Mouse (Mus musculus) stomach, embryonic 16.5 days (tissue): ENCODE results near the gene Hlcs. TPM values are rescaled to one million over a fixed set of nuclear protein-coding genes. Genes with fewer than 3 reads are reported as not detected.
A peak's percentile ranks its signal among the peaks of the same experiment; 100 is the strongest.
"Not testable (repeated sequence)": the region's sequence is repeated elsewhere in the genome, so short reads cannot be mapped to it uniquely, and the experiment has no call there.

ENCODE experiments used
- ATAC-seq: fragments of 200-750 bp; cut with Nextera tagmentation; 2 replicates; pipeline ENCODE4 v1.8.0; 2017; ENCODE audit warnings: moderate number of reproducible peaks, moderate TSS enrichment; ENCODE audit not compliant: insufficient read depth, low FRiP score
- H3K27ac ChIP-seq: fragments of 300-500 bp; sonication (generic); 2 replicates; pipeline ENCODE4 v1.5.1; 2014; ENCODE audit warnings: low read length
- H3K27me3 ChIP-seq: fragments of 300-500 bp; sonication (generic); 2 replicates; pipeline ENCODE4 v1.6.1; 2014; ENCODE audit warnings: low read length, control low read depth, mixed read lengths; ENCODE audit not compliant: control insufficient read depth, insufficient read depth
- H3K36me3 ChIP-seq: fragments of 300-500 bp; sonication (generic); 2 replicates; pipeline ENCODE4 v1.6.1; 2014; ENCODE audit warnings: low read length; ENCODE audit not compliant: control insufficient read depth, insufficient read depth
- H3K4me1 ChIP-seq: fragments of 300-500 bp; sonication (generic); 2 replicates; pipeline ENCODE4 v1.6.1; 2014; ENCODE audit warnings: low read length, control low read depth, mixed read lengths; ENCODE audit not compliant: control insufficient read depth, insufficient read depth
- H3K4me2 ChIP-seq: fragments of 300-500 bp; sonication (generic); 2 replicates; pipeline ENCODE4 v1.6.1; 2014; ENCODE audit warnings: low read depth, low read length, mixed read lengths
- H3K4me3 ChIP-seq: fragments of 300-500 bp; sonication (generic); replicated peaks from 2 replicates; pipeline ENCODE4 v1.5.1; 2014; ENCODE audit warnings: mild to moderate bottlenecking, low read length
- H3K9ac ChIP-seq: fragments of 300-500 bp; sonication (generic); 2 replicates; pipeline ENCODE4 v1.6.1; 2014; ENCODE audit warnings: low read length
- H3K9me3 ChIP-seq: fragments of 300-500 bp; sonication (generic); replicated peaks from 2 replicates; pipeline ENCODE4 v1.6.1; 2016; ENCODE audit warnings: low read length, control low read depth; ENCODE audit not compliant: control insufficient read depth
- WGBS: fragments of 180-500 bp; shearing (Covaris S2); extraction: QIAGEN DNeasy Blood & Tissue Kit; methylation state at CpG from one replicate; pipeline ENCODE4 v1.1.7; 2014; 5-methylcytosine and 5-hydroxymethylcytosine counted together
- polyA plus RNA-seq: library from polyadenylated mRNA; unstranded; fragments of >200 nt; fragmentation: Nextera tagmentation; extraction: Ambion mirVana; gene quantifications from 2 replicates; pipeline ENCODE4 v1.2.1, GENCODE M21; 2015

The Hlcs gene
- polyA plus RNA-seq, 1 experiment from 2014 or later = 10.2 TPM

- H3K27ac ChIP-seq = no peak overlapping the region
- no peaks in the 10 kb centered on the region for H3K4me1 ChIP-seq
- H3K4me3 ChIP-seq = no peak overlapping the region
- no peaks in the 10 kb centered on the region for H3K27me3 ChIP-seq
- H3K36me3 ChIP-seq = no peaks in the 10 kb centered on the region
- no peak overlapping the region for H3K4me2 ChIP-seq
- peak; percentile 7; the same call in 1 of the 2 replicates for ATAC-seq
- 58% methylated on average over 11 of the region's 11 CpGs for WGBS
- no peaks in the 10 kb centered on the region for H3K9me3 ChIP-seq
- H3K9ac ChIP-seq = no peak overlapping the region
Observed at GRCm38 (mm10) chr16:94349588-94350286, 36.4 kb upstream of the Hlcs start.

- no peaks in the 10 kb centered on the region for H3K27me3 ChIP-seq
- H3K27ac ChIP-seq = no peak overlapping the region
- H3K4me2 ChIP-seq = no peak overlapping the region
- no peaks in the 10 kb centered on the region for H3K36me3 ChIP-seq
- H3K9ac ChIP-seq = no peak overlapping the region
- WGBS = 80% methylated on average over 2 of the region's 2 CpGs
- H3K9me3 ChIP-seq = no peaks in the 10 kb centered on the region
- no peak for ATAC-seq
- no peak overlapping the region for H3K4me3 ChIP-seq
- H3K4me1 ChIP-seq = no peaks in the 10 kb centered on the region
Observed at GRCm38 (mm10) chr16:94348779-94349178, 35.4 kb upstream of the Hlcs start.

- no peak overlapping the region for H3K27ac ChIP-seq
- H3K36me3 ChIP-seq = no peaks in the 10 kb centered on the region
- H3K9me3 ChIP-seq = no peaks in the 10 kb centered on the region
- no peak overlapping the region for H3K9ac ChIP-seq
- 66% methylated on average over 7 of the region's 7 CpGs for WGBS
- no peaks in the 10 kb centered on the region for H3K4me1 ChIP-seq
- no peak overlapping the region for H3K4me2 ChIP-seq
- ATAC-seq = no peak
- no peaks in the 10 kb centered on the region for H3K27me3 ChIP-seq
- H3K4me3 ChIP-seq = no peak overlapping the region
Observed at GRCm38 (mm10) chr16:94347080-94347731, 33.8 kb upstream of the Hlcs start.

GRCm38 (mm10) chr16:94345733-94346132, 32.4 kb upstream of the Hlcs start:
- no peak for ATAC-seq
- H3K4me2 ChIP-seq = no peak overlapping the region
- H3K27me3 ChIP-seq = no peaks in the 10 kb centered on the region
- H3K36me3 ChIP-seq = no peaks in the 10 kb centered on the region
- 89% methylated on average over 1 of the region's 1 CpGs for WGBS
- H3K9me3 ChIP-seq = no peaks in the 10 kb centered on the region
- H3K9ac ChIP-seq = no peak overlapping the region
- H3K27ac ChIP-seq = no peak overlapping the region
- H3K4me3 ChIP-seq = no peak overlapping the region
- H3K4me1 ChIP-seq = no peaks in the 10 kb centered on the region

- not testable (repeated sequence) for ATAC-seq, H3K4me2 ChIP-seq, H3K4me1 ChIP-seq, H3K27me3 ChIP-seq, H3K27ac ChIP-seq, H3K9me3 ChIP-seq, H3K36me3 ChIP-seq, H3K9ac ChIP-seq, H3K4me3 ChIP-seq
- WGBS = 91% methylated on average over 18 of the region's 22 CpGs
Observed at GRCm38 (mm10) chr16:94339164-94340160, 26.1 kb upstream of the Hlcs start.

DNA sequence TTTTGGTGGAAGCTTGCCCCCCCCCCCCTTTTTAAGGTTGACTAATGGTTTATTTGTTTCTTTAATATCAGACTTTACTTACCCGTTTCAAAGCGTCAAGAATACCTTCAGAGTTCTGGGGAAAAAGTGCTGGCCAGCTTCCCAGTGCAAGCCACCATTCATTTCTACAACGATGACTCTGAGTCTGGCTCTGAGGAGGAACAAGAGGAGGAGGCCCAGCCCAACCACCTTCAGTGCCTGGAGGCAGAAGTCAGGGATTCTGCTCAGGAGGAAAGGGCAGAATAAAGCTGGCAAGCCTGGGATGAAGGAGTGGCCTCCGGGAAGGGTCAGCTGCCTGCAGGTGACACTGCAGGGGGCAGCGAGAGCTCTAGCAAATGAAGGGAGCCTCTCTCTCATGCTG, 22.3 kb upstream of the Hlcs start:
- H3K36me3 ChIP-seq = no peaks in the 10 kb centered on the region
- H3K27me3 ChIP-seq = no peaks in the 10 kb centered on the region
- H3K27ac ChIP-seq = no peak overlapping the region
- no peak overlapping the region for H3K9ac ChIP-seq
- ATAC-seq = no peak
- H3K4me1 ChIP-seq = no peaks in the 10 kb centered on the region
- 47% methylated on average over 5 of the region's 5 CpGs for WGBS
- no peak overlapping the region for H3K4me2 ChIP-seq
- H3K4me3 ChIP-seq = no peak overlapping the region
- no peaks in the 10 kb centered on the region for H3K9me3 ChIP-seq

DNA sequence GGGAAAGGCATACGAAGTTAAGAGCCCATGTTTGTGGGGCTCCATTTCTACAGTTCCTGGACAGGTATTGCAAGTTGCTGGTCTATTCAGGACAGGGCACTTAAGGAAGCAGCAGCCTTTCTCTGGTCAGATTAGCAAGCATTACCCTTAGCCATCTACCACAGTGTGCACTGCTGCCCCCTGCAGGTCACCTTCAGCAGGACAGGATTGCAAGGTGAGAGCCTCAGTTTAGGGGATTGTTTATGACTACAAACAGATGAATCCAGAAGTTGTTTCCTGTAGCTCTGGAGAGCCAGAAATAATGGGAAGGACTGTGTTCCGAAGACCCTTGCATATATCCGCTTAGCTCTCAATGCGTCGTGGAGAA, 18.5 kb upstream of the Hlcs start:
- H3K27ac ChIP-seq = no peak overlapping the region
- no peak for ATAC-seq
- no peak overlapping the region for H3K4me2 ChIP-seq
- H3K36me3 ChIP-seq = no peaks in the 10 kb centered on the region
- no peak overlapping the region for H3K4me3 ChIP-seq
- H3K27me3 ChIP-seq = peaks cover 3% of the 10 kb centered on the region
- no peak overlapping the region for H3K9ac ChIP-seq
- 70% methylated on average over 5 of the region's 5 CpGs for WGBS
- H3K9me3 ChIP-seq = no peaks in the 10 kb centered on the region
- H3K4me1 ChIP-seq = peaks cover 11% of the 10 kb centered on the region; the same call in 1 of the 2 replicates

- Histone ChIP-seq H3K9me3 (no peaks in the 10 kb centered on the region), H3K4me3 (no peak overlapping the region), H3K36me3 (no peaks in the 10 kb centered on the region), H3K9ac (no peak overlapping the region), H3K4me2 (no peak overlapping the region), H3K4me1 (peaks cover 11% of the 10 kb centered on the region; the same call in 1 of the 2 replicates), H3K27me3 (peaks cover 5% of the 10 kb centered on the region), H3K27ac (no peak overlapping the region)
- WGBS = 80% methylated on average over 9 of the region's 9 CpGs
- ATAC-seq = no peak
Observed at GRCm38 (mm10) chr16:94331233-94331885, 18.0 kb upstream of the Hlcs start.
